Mouse (Mus musculus): Measurements from ENCODE around the gene Maff. TPM values are rescaled to one million over a fixed set of nuclear protein-coding genes. Genes with fewer than 3 reads are reported as not detected.

Maff gene
- total and polyA plus RNA-seq, 3 experiments: 9.2 to 15.4 (median 10.5) TPM

- TF ChIP-seq USF2 (conservative IDR thresholded peaks at IDR 0.05; ENCODE audit: low read depth, low read length) (peak; percentile 73), ZNF384 (IDR thresholded peaks at IDR 0.05; ENCODE audit: low read depth, low read length) (peak; percentile 93), SMC3 (IDR thresholded peaks at IDR 0.05; ENCODE audit: low read depth, low read length) (no peak), MXI1 (IDR thresholded peaks at IDR 0.05; ENCODE audit: low read depth, low read length) (no peak), MEF2A (IDR thresholded peaks at IDR 0.05; ENCODE audit: borderline replicate concordance, low read depth, low read length) (peak; percentile 38; the same call in 1 of the 2 replicates), TBP (conservative IDR thresholded peaks at IDR 0.05; ENCODE audit: low read depth, low read length) (no peak), CHD1 (IDR thresholded peaks at IDR 0.05; ENCODE audit: low read depth, low read length) (no peak; the same call in 1 of the 2 replicates), JUND (conservative IDR thresholded peaks at IDR 0.05; ENCODE audit: low read depth, low read length) (no peak; the same call in 1 of the 2 replicates), POLR2A (IDR thresholded peaks at IDR 0.05; ENCODE audit: low read depth, low read length) (peak; percentile 65), SIN3A (IDR thresholded peaks at IDR 0.05; ENCODE audit: low read length) (peak; percentile 9; the same call in 1 of the 2 replicates), RCOR1 (conservative IDR thresholded peaks at IDR 0.05; ENCODE audit: low read depth, low read length) (no peak), CHD2 (IDR thresholded peaks at IDR 0.05; ENCODE audit: low read length) (no peak; the same call in 1 of the 2 replicates), BHLHE40 (IDR thresholded peaks at IDR 0.05; ENCODE audit: low read depth, low read length) (peak; percentile 69; the same call in 1 of the 2 replicates)
These were observed 18.1 kb upstream of the Maff start, which contains the start of gene Pla2g6 (continued) for GRCm38 (mm10) chr15:79328058-79328938.

DNA sequence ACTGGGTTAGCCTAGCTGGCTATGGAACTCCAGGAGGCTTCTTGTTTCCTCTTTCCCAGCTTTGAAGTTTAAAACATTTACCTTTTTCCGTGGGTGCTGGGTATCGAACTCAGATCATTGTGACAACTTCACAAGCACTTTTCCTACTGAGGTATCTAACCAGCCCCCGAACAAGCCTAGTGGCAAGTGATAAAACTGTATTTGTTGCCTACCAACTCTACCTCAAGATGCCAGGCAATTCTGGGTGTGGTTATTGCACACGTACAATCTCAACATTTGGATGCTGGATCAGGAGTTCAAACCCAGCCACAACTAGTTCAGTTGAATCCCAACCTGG, 17.5 kb upstream of the Maff start:
- no peaks in the 10 kb centered on the region for H3K27me3 ChIP-seq (replicated peaks)
- no peak for DNase-seq (ENCODE audit: extremely low read depth)
- peaks cover 20% of the 10 kb centered on the region for H3K79me2 ChIP-seq (replicated peaks; ENCODE audit: control insufficient read depth, extremely low read depth, insufficient read depth, poor library complexity, severe bottlenecking)
- peaks cover 0 to 3% of the 10 kb centered on the region in 2 experiments for H3K36me3 ChIP-seq (replicated peaks in 1 of 2; ENCODE audit: control insufficient read depth in 1 of 2, insufficient read depth in 1 of 2, low read length in 1 of 2)
- no peaks in the 10 kb centered on the region for H3K9me3 ChIP-seq (replicated peaks; ENCODE audit: low read length)
- no peak overlapping the region for H3K9ac ChIP-seq (ENCODE audit: insufficient read depth, low read depth)
- H3K27ac ChIP-seq (ENCODE audit: insufficient read depth, low read depth): peak overlapping the region; percentile 31; the same call in 1 of the 2 replicates
- no peak overlapping the region for H3K4me2 ChIP-seq (ENCODE audit: insufficient read depth, low read depth, poor library complexity, severe bottlenecking)
- dilution Hi-C loops (cut with MboI; ENCODE audit: extremely low pct_ligation_motif_present, extremely low pct_unique_long_range_greater_than_20kb, low sequenced_read_pairs) (no loop called here), in situ Hi-C loops (cut with MboI; ENCODE audit: low pct_ligation_motif_present, low pct_unique_long_range_greater_than_20kb, low sequenced_read_pairs) (loop anchor here (25.0 kb wide), 1 partner anchor 417 kb away; the partner anchor contains the start of gene Pdxp)
- peaks cover 19 to 59% of the 10 kb centered on the region in 2 experiments for H3K4me1 ChIP-seq (ENCODE audit: control insufficient read depth in 1 of 2, insufficient read depth in 2 of 2)
- H3K4me3 ChIP-seq (replicated peaks in 1 of 3; ENCODE audit: low read depth in 2 of 3, low read length in 2 of 3, poor library complexity in 1 of 3): no peak overlapping the region
- TF ChIP-seq MXI1 (IDR thresholded peaks at IDR 0.05; ENCODE audit: low read depth, low read length) (peak; percentile 39; the same call in 1 of the 2 replicates), CTCF (conservative IDR thresholded peaks at IDR 0.05 in 1 of 2, IDR thresholded peaks at IDR 0.05 in 1 of 2; ENCODE audit: low read depth in 2 of 2, low read length in 2 of 2) (no peak), ZMIZ1 (IDR thresholded peaks at IDR 0.05; ENCODE audit: low read depth, low read length) (no peak), RCOR1 (conservative IDR thresholded peaks at IDR 0.05; ENCODE audit: low read depth, low read length) (0 out of 2 replicates have a peak, but pooled peaks have one; percentile 26), JUND (conservative IDR thresholded peaks at IDR 0.05; ENCODE audit: low read depth, low read length) (no peak), ZNF384 (IDR thresholded peaks at IDR 0.05; ENCODE audit: low read depth, low read length) (0 out of 2 replicates have a peak, but pooled peaks have one; percentile 4), NRF1 (IDR thresholded peaks at IDR 0.05; ENCODE audit: low read depth, low read length) (no peak)
